Mouse (Mus musculus) embryonic fibroblast, embryonic 13.5 days (primary cell): ENCODE data around the gene Trrap. TPM values are rescaled to one million over a fixed set of nuclear protein-coding genes. Genes with fewer than 3 reads are reported as not detected.

Source experiments
- H3K27ac ChIP-seq: 2 replicates; pipeline ENCODE4 v1.5.1; 2012; ENCODE audit warnings: low read length, control low read depth, inconsistent platforms; ENCODE audit not compliant: insufficient read depth
- H3K4me1 ChIP-seq: 2 replicates; pipeline ENCODE4 v1.6.1; 2011; ENCODE audit warnings: low read length; ENCODE audit not compliant: control insufficient read depth, insufficient read depth
- H3K4me3 ChIP-seq: 2 replicates; pipeline ENCODE4 v1.5.1; 2011; ENCODE audit warnings: mild to moderate bottlenecking, control low read depth, low read length; ENCODE audit not compliant: insufficient read depth
- CTCF ChIP-seq: IDR thresholded peaks from 2 replicates; pipeline ENCODE4 v1.5.1; 2011; ENCODE audit warnings: mild to moderate bottlenecking, control low read depth, low read length, moderate library complexity, borderline replicate concordance; ENCODE audit not compliant: insufficient read depth
- POLR2A ChIP-seq: IDR thresholded peaks from 2 replicates; pipeline ENCODE4 v1.6.1; 2011; ENCODE audit warnings: low read depth, mild to moderate bottlenecking, control low read depth, low read length, moderate library complexity
- polyA plus RNA-seq: library from polyadenylated mRNA; stranded (reverse); fragments of >200 nt; gene quantifications from 2 replicates; pipeline ENCODE4 v1.2.4, GENCODE M21; 2011; ENCODE audit warnings: low read depth; ENCODE audit not compliant: missing spikeins, insufficient read length

The Trrap gene
- polyA plus RNA-seq, 1 experiment, result 88.3 TPM

DNA sequence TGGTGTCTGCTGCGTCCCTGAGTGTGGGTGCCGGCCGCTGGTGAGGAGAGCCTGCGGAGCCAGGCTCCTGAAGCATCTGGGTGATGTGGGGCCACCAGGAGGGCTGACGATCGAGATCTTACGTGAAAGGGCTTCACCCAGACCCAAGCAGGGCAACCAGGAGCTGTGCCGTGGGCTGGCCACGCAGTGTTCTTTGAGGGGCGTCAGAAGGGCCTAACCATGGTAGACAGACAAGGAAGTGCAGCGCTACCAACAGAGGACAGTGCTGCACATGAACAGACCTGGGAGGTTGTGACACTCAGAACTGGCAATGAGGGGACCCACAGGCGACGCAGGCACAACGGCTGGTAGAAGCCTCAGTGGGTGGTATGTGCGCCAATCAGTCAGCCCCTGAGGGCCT lies 109.5 kb downstream of the Trrap start:
- TF ChIP-seq POLR2A, result no peak
- no peak for TF ChIP-seq CTCF
- no peak overlapping the region for H3K4me3 ChIP-seq
- H3K27ac ChIP-seq, result no peak overlapping the region

GRCm38 (mm10) chr5:144881670-144882399 lies 114.3 kb downstream of the Trrap start:
- H3K4me3 ChIP-seq, result no peak overlapping the region
- H3K27ac ChIP-seq, result no peak overlapping the region
- H3K4me1 ChIP-seq, result no peaks in the 10 kb centered on the region
- TF ChIP-seq POLR2A, result no peak
- no peak for TF ChIP-seq CTCF

More for the DNA sequence above, 109.5 kb downstream of the Trrap start:
- no peaks in the 10 kb centered on the region for H3K4me1 ChIP-seq

DNA sequence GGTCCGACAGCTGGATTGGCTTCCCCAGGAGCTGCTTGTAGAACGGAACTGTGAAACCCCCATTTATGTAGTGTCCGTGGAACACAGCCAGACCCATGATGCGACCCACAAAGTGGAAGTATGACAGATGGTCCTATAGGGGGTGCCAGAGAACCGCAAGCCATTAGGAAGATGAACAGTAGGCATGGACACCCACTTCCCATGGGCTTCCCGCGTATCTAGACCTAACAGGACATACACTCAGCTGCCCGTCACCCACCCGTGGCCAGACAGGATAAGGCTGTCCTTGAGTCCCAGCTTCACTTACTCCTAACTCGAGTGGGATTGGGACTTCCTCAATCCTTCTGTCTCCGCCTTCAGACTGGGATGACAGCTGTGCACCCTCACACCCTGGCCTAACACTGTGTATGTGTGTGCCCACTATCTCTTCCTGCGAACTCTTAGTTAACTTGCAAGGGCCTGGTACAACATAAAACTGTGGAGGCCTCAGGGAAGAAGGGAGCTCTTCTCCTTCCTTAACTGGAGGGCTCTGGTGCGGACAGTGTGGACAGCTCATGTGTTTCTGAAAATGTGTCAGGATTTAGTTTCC lies 117.2 kb downstream of the Trrap start:
- H3K4me3 ChIP-seq, result no peak overlapping the region

DNA sequence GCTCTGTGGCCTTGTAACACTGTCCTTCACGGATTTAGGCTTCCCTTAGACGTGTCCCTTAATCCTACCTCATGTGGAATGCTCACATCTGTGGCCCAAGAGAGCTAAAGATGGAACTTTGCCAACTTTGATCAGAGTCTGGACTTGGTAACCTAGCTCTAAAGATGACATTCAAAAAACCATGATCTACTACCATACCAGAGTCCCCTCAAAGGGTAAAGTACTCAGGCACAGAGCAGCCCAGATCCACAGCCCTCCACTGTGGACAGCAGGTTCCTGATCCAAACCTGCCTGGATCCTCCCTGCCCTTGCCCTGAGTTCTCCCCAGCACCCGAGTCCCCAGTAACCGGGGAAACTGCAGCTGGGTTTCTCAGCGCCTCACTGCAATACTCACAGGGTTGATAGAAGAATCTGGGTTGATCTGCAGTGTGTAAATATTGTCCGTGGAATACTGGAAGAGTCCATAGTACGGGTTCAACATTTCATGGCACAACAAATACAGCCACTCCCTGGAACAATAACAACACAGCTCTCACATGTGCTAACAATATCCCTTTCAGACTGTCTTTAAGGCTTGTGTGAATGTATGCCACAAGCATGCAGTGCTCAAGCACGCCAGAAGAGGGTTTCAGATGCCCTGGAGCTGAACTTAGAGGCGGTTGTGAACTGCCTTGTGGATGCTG lies 118.6 kb downstream of the Trrap start:
- Histone ChIP-seq H3K4me1 (no peaks in the 10 kb centered on the region), H3K27ac (no peak overlapping the region), H3K4me3 (no peak overlapping the region)
- TF ChIP-seq POLR2A, result no peak
- TF ChIP-seq CTCF, result no peak

More for the DNA sequence above, 117.2 kb downstream of the Trrap start:
- TF ChIP-seq CTCF (0 out of 2 replicates have a peak, but pooled peaks have one; percentile 17), POLR2A (no peak)
- Histone ChIP-seq H3K4me1 (no peaks in the 10 kb centered on the region), H3K27ac (no peak overlapping the region)

DNA sequence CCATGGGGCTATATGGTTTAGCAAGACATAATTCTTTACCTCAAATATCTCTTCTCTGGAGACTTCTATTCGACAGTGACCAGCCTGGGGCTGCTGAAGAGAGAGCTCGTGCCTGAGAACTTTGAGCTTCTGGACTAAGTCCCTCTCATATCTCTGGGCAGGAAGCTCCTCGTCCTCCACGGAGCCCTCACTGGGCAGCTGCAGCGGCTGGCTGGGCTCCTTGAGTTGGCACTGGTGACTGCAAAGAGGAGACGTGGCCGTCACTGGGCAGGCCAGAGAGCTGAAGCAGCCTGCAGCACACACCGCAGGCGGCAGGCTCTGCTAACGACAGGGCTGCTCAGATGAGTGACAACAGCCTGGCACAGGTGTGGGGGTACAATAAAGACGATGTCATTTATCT lies 123.7 kb downstream of the Trrap start:
- H3K4me1 ChIP-seq, result no peaks in the 10 kb centered on the region
- TF ChIP-seq CTCF (no peak), POLR2A (no peak)
- no peak overlapping the region for H3K4me3 ChIP-seq

DNA sequence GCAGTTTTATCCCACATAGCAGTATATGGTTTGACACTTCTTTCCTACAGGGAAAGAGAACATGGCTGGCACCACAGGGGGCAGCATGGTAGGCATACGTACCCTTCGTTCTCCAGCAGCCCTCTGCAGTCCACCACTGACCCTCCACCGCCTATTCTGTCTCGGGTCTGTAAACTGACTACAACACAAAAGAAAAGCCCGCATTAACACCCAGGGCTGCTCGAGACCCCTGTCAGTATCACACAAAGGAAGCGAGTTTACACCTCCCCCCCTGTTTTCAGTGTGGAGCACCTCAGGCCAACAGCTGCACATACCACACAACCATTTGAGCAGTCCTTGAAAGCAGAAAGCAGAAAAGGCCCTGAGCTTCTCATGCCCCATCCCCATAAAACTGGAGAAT lies 130.3 kb downstream of the Trrap start:
- peak overlapping the region; percentile 94 for H3K27ac ChIP-seq
- H3K4me1 ChIP-seq, result peaks cover 33% of the 10 kb centered on the region
- no peak overlapping the region for H3K4me3 ChIP-seq
- TF ChIP-seq CTCF, result no peak
- no peak for TF ChIP-seq POLR2A

More for the DNA sequence above, 123.7 kb downstream of the Trrap start:
- no peak overlapping the region for H3K27ac ChIP-seq

- no peak overlapping the region for H3K4me3 ChIP-seq
- TF ChIP-seq CTCF (no peak), POLR2A (no peak)
- peak overlapping the region; percentile 94 for H3K27ac ChIP-seq
- peaks cover 33% of the 10 kb centered on the region for H3K4me1 ChIP-seq
Measured at GRCm38 (mm10) chr5:144898448-144899052, 131.0 kb downstream of the Trrap start.

- no peak overlapping the region; the same call in 1 of the 2 replicates for H3K27ac ChIP-seq
- H3K4me1 ChIP-seq, result peaks cover 48% of the 10 kb centered on the region
- TF ChIP-seq POLR2A (no peak), CTCF (no peak)
- no peak overlapping the region for H3K4me3 ChIP-seq
Measured at GRCm38 (mm10) chr5:144901035-144901434, 133.5 kb downstream of the Trrap start.

DNA sequence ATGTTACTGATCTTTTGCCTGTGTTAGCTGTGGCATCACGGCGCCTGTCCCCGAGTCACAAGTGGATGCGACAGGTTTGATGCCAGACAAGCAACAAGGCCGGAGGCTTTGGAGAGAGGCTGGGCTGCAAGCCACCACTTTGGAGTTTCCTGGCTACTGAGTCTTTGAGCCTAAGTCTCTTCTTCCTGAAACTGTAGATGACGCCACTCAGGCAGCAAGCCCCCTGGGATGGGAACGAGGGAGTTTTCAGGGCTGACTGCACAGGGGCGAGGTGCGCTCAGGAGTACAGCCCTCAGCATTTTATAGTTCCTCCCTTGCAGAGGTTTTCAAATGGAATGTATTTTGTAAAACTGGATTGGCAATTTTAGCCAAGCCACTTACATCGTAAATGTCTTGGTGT lies 134.3 kb downstream of the Trrap start:
- peaks cover 43% of the 10 kb centered on the region for H3K4me1 ChIP-seq
- H3K27ac ChIP-seq, result no peak overlapping the region
- no peak overlapping the region for H3K4me3 ChIP-seq
- TF ChIP-seq POLR2A (no peak), CTCF (no peak)
